Comparison of ENCODE assay signal across 28 mouse cellular contexts in genomic region chr12:37882796-37883195, GRCm38 (mm10).
DNase-seq lines count a peak whose midpoint lies in the region; ATAC-seq and TF ChIP-seq lines count a peak whose summit lies in the region.
"Had no signal": no experiment of that assay in that cellular context is flagged by ENCODE, and none has a peak within 500 bp of the region (broad histone marks: within the 10 kb centered on the region; RNA-seq: fewer than 3 reads in every experiment).

No protein-coding gene starts in this region.

- H3K9me3 ChIP-seq in embryonic facial prominence, embryonic 14.5 days (ENCODE audit: control insufficient read depth, low read length), result no peaks in the 10 kb centered on the region
- no peaks in the 10 kb centered on the region for H3K9me3 ChIP-seq in embryonic facial prominence, embryonic 10.5 days
- H3K9me3 ChIP-seq in hindbrain, postnatal 0 days (ENCODE audit: low read length), result no peaks in the 10 kb centered on the region
- no peaks in the 10 kb centered on the region for H3K9me3 ChIP-seq in hindbrain, embryonic 13.5 days
- H3K9me3 ChIP-seq in lung, embryonic 15.5 days, result no peaks in the 10 kb centered on the region
- H3K9me3 ChIP-seq: embryonic facial prominence, embryonic 15.5 days; forebrain, embryonic 13.5 days; hindbrain, embryonic 10.5 days had no signal

- H3K36me3 ChIP-seq in embryonic facial prominence, embryonic 14.5 days (ENCODE audit: control insufficient read depth, insufficient read depth, low read length), result no peaks in the 10 kb centered on the region
- no peaks in the 10 kb centered on the region for H3K36me3 ChIP-seq in embryonic facial prominence, embryonic 10.5 days (replicated peaks)
- no peaks in the 10 kb centered on the region for H3K36me3 ChIP-seq in hindbrain, postnatal 0 days (ENCODE audit: insufficient read depth, low read length)
- H3K36me3 ChIP-seq in hindbrain, embryonic 13.5 days, result no peaks in the 10 kb centered on the region
- no peaks in the 10 kb centered on the region for H3K36me3 ChIP-seq in lung, embryonic 15.5 days
- H3K36me3 ChIP-seq: embryonic facial prominence, embryonic 15.5 days; hindbrain, embryonic 10.5 days had no signal

- H3K27me3 ChIP-seq in embryonic facial prominence, embryonic 14.5 days (replicated peaks; ENCODE audit: control insufficient read depth, insufficient read depth, low read length), result 0 out of 2 replicates have a peak, but pooled peaks cover 7% of the 10 kb centered on the region
- H3K27me3 ChIP-seq in embryonic facial prominence, embryonic 10.5 days (replicated peaks; ENCODE audit: low read depth, poor library complexity, severe bottlenecking), result peaks cover 25% of the 10 kb centered on the region; the same call in 1 of the 2 replicates
- H3K27me3 ChIP-seq in hindbrain, postnatal 0 days (ENCODE audit: insufficient read depth, low read length), result no peaks in the 10 kb centered on the region
- H3K27me3 ChIP-seq in hindbrain, embryonic 13.5 days, result no peaks in the 10 kb centered on the region
- H3K27me3 ChIP-seq in lung, embryonic 15.5 days, result no peaks in the 10 kb centered on the region
- H3K27me3 ChIP-seq: forebrain, embryonic 13.5 days had no signal

- no peak for ATAC-seq in embryonic facial prominence, embryonic 14.5 days (ENCODE audit: low read depth)
- ATAC-seq in hindbrain, postnatal 0 days, result no peak
- no peak for ATAC-seq in hindbrain, embryonic 13.5 days (ENCODE audit: low FRiP score)
- ATAC-seq in lung, embryonic 15.5 days (ENCODE audit: borderline replicate concordance, extremely low read depth, low FRiP score, low TSS enrichment), result peak; percentile 46; the same call in 1 of the 2 replicates
- no peak for ATAC-seq in erythroid progenitor cell, adult 5-6 weeks (replicated peaks; ENCODE audit: low FRiP score, poor library complexity, severe bottlenecking)
- ATAC-seq: activated CD4-positive, CD25-positive, alpha-beta regulatory T cell, adult 4 months; forebrain, embryonic 13.5 days; forebrain, postnatal 0 days; inflammation-experienced regulatory T-cells, adult 6 months; intestine, embryonic 16.5 days had no signal

- H3K27ac ChIP-seq in embryonic facial prominence, embryonic 14.5 days (replicated peaks; ENCODE audit: low read depth, low read length), result no peak overlapping the region
- H3K27ac ChIP-seq in embryonic facial prominence, embryonic 10.5 days (replicated peaks), result no peak overlapping the region
- H3K27ac ChIP-seq in hindbrain, postnatal 0 days, result no peak overlapping the region
- H3K27ac ChIP-seq in hindbrain, embryonic 13.5 days, result no peak overlapping the region
- no peak overlapping the region for H3K27ac ChIP-seq in lung, embryonic 15.5 days
- H3K27ac ChIP-seq: embryonic facial prominence, embryonic 15.5 days; forebrain, embryonic 13.5 days; gastrocnemius, adult 2 months; hindbrain, embryonic 10.5 days; hindbrain, embryonic 14.5 days had no signal

- no peak overlapping the region for H3K9ac ChIP-seq in embryonic facial prominence, embryonic 14.5 days (ENCODE audit: low read depth, low read length)
- H3K9ac ChIP-seq in hindbrain, postnatal 0 days (replicated peaks; ENCODE audit: low read length), result no peak overlapping the region
- H3K9ac ChIP-seq in hindbrain, embryonic 13.5 days, result no peak overlapping the region
- no peak overlapping the region for H3K9ac ChIP-seq in lung, embryonic 15.5 days
- H3K9ac ChIP-seq: embryonic facial prominence, embryonic 15.5 days; forebrain, embryonic 13.5 days; forebrain, postnatal 0 days; hindbrain, embryonic 14.5 days had no signal

- H3K4me3 ChIP-seq in embryonic facial prominence, embryonic 14.5 days (ENCODE audit: low read depth, low read length), result no peak overlapping the region
- no peak overlapping the region for H3K4me3 ChIP-seq in embryonic facial prominence, embryonic 10.5 days
- H3K4me3 ChIP-seq in hindbrain, postnatal 0 days (ENCODE audit: low read length), result no peak overlapping the region
- H3K4me3 ChIP-seq in hindbrain, embryonic 13.5 days, result no peak overlapping the region
- no peak overlapping the region for H3K4me3 ChIP-seq in lung, embryonic 15.5 days
- H3K4me3 ChIP-seq: embryonic facial prominence, embryonic 15.5 days; forebrain, embryonic 13.5 days; gastrocnemius, adult 2 months; hindbrain, embryonic 10.5 days had no signal

- WGBS in embryonic facial prominence, embryonic 14.5 days, result 28% methylated on average over 1 of the region's 1 CpGs
- WGBS in embryonic facial prominence, embryonic 10.5 days, result 62% methylated on average over 1 of the region's 1 CpGs
- WGBS in hindbrain, postnatal 0 days, result 62% methylated on average over 1 of the region's 1 CpGs
- 61% methylated on average over 1 of the region's 1 CpGs for WGBS in hindbrain, embryonic 13.5 days
- 15% methylated on average over 1 of the region's 1 CpGs for WGBS in lung, embryonic 15.5 days

- H3K4me1 ChIP-seq in embryonic facial prominence, embryonic 14.5 days (ENCODE audit: control insufficient read depth, insufficient read depth, low read length), result no peaks in the 10 kb centered on the region
- H3K4me1 ChIP-seq in embryonic facial prominence, embryonic 10.5 days, result 0 out of 2 replicates have a peak, but pooled peaks cover 3% of the 10 kb centered on the region
- no peaks in the 10 kb centered on the region for H3K4me1 ChIP-seq in hindbrain, postnatal 0 days (ENCODE audit: insufficient read depth, low read length)
- peaks cover 12% of the 10 kb centered on the region; the same call in 1 of the 2 replicates for H3K4me1 ChIP-seq in hindbrain, embryonic 13.5 days (replicated peaks)
- H3K4me1 ChIP-seq in lung, embryonic 15.5 days, result peaks cover 16% of the 10 kb centered on the region

- no peak overlapping the region for H3K4me2 ChIP-seq in embryonic facial prominence, embryonic 14.5 days (ENCODE audit: low read depth, low read length)
- H3K4me2 ChIP-seq in hindbrain, postnatal 0 days (ENCODE audit: low read depth, low read length), result no peak overlapping the region
- no peak overlapping the region for H3K4me2 ChIP-seq in hindbrain, embryonic 13.5 days
- H3K4me2 ChIP-seq in lung, embryonic 15.5 days, result no peak overlapping the region
- H3K4me2 ChIP-seq: embryonic facial prominence, embryonic 15.5 days; forebrain, embryonic 13.5 days; heart, embryonic 11.5 days had no signal

- no peak for TF ChIP-seq CTCF in hindbrain, postnatal 0 days (IDR thresholded peaks at IDR 0.05; ENCODE audit: low read depth)

- DNase-seq in embryonic facial prominence, embryonic 14.5 days (ENCODE audit: low spot score), result peak; percentile 10
- DNase-seq in embryonic facial prominence, embryonic 10.5 days (ENCODE audit: low spot score), result no peak
- DNase-seq in hindbrain, postnatal 0 days (ENCODE audit: low spot score), result peak; percentile 2
- no peak for DNase-seq in lung, adult 18-20 months
- DNase-seq in brain, adult 2 months (ENCODE audit: low read depth, low spot score), result peak; percentile 21
- DNase-seq: adrenal gland, adult 8-10 months; adrenal gland, postnatal 25 days; cerebellum, adult 11 months; cerebellum, adult 2 months; cerebellum, adult 9-11 months; cerebellum, postnatal 25 days; embryo, embryonic 11 days; forebrain, postnatal 0 days; gastrocnemius, adult 2 months; gastrocnemius, postnatal 14 days; heart, adult 11 months; heart, postnatal 36 days had no signal

Comparison
In these comparisons a context has a peak if more than half of its experiments do, and no peak if none do; other contexts are left out.
1. DNase-seq: peak in embryonic facial prominence, embryonic 14.5 days (single experiment), hindbrain, postnatal 0 days (single experiment) and brain, adult 2 months (single experiment); none in embryonic facial prominence, embryonic 10.5 days (single experiment) and lung, adult 18-20 months (0 of 2).